Mouse (Mus musculus): ENCODE measurements at regions not wholly inside any gene's neighbourhood (a gene's known extent, or its start where the extent isn't known, plus 50 kb on each side); places are given as distances from the start of the nearest gene placed in this dataset.

GRCm38 (mm10) chr13:53825957-53826580, 229.4 kb downstream of the Drd1 start:
- 74% methylated on average over 8 of the region's 8 CpGs for WGBS
- no peaks in the 10 kb centered on the region for H3K27me3 ChIP-seq (replicated peaks)
- no peaks in the 10 kb centered on the region for H3K4me1 ChIP-seq (replicated peaks)
- no peak overlapping the region for H3K4me3 ChIP-seq (replicated peaks)
- no peak for ATAC-seq
- no peak overlapping the region for H3K4me2 ChIP-seq (replicated peaks)
- H3K9ac ChIP-seq, result no peak overlapping the region
- no peaks in the 10 kb centered on the region for H3K36me3 ChIP-seq
- H3K27ac ChIP-seq, result no peak overlapping the region
- H3K9me3 ChIP-seq, result no peaks in the 10 kb centered on the region

- no peak for ATAC-seq
- Histone ChIP-seq H3K9ac (no peak overlapping the region), H3K4me1 (replicated peaks) (no peaks in the 10 kb centered on the region), H3K36me3 (no peaks in the 10 kb centered on the region), H3K27me3 (replicated peaks) (no peaks in the 10 kb centered on the region), H3K4me2 (replicated peaks) (no peak overlapping the region), H3K4me3 (replicated peaks) (no peak overlapping the region), H3K27ac (no peak overlapping the region), H3K9me3 (no peaks in the 10 kb centered on the region)
- WGBS, result 86% methylated on average over 8 of the region's 8 CpGs
These were observed 233.4 kb downstream of the Drd1 start for GRCm38 (mm10) chr13:53822061-53822460.

DNA sequence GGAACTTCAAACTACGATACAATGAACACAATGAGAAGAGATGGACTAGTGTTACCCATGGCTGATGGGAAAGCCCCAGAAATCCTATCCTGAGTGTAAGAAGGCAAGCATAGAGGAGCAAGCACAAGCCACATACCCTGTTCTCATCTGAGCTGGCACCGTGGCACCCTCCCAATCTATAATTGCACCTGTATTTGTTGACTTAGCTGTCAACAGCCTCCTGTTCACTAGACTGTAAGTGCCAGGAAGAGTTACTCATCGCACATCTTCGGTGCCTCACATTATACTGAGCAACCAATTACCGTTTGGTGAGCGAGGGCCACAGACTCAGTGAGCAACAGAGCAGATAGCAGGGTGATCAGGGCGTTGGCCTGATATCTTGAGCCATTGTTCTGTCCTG, 239.9 kb downstream of the Drd1 start:
- H3K36me3 ChIP-seq, result no peaks in the 10 kb centered on the region

GRCm38 (mm10) chr13:53814088-53814487, 241.4 kb downstream of the Drd1 start:
- WGBS, result 68% methylated on average over 9 of the region's 9 CpGs
- no peak overlapping the region for H3K27ac ChIP-seq
- H3K36me3 ChIP-seq, result no peaks in the 10 kb centered on the region
- H3K27me3 ChIP-seq (replicated peaks), result no peaks in the 10 kb centered on the region
- no peaks in the 10 kb centered on the region for H3K4me1 ChIP-seq (replicated peaks)
- H3K4me2 ChIP-seq (replicated peaks), result no peak overlapping the region
- no peaks in the 10 kb centered on the region for H3K9me3 ChIP-seq
- no peak overlapping the region for H3K4me3 ChIP-seq (replicated peaks)
- H3K9ac ChIP-seq, result no peak overlapping the region
- no peak for ATAC-seq

More for the DNA sequence above, 239.9 kb downstream of the Drd1 start:
- Histone ChIP-seq H3K4me2 (replicated peaks) (no peak overlapping the region), H3K4me1 (replicated peaks) (no peaks in the 10 kb centered on the region), H3K27me3 (replicated peaks) (no peaks in the 10 kb centered on the region), H3K9ac (no peak overlapping the region), H3K9me3 (no peaks in the 10 kb centered on the region), H3K27ac (no peak overlapping the region), H3K4me3 (replicated peaks) (no peak overlapping the region)
- ATAC-seq, result no peak
- 83% methylated on average over 7 of the region's 7 CpGs for WGBS

- H3K9ac ChIP-seq, result no peak overlapping the region
- ATAC-seq, result no peak
These were observed 243.6 kb downstream of the Drd1 start for GRCm38 (mm10) chr13:53811862-53812261.

DNA sequence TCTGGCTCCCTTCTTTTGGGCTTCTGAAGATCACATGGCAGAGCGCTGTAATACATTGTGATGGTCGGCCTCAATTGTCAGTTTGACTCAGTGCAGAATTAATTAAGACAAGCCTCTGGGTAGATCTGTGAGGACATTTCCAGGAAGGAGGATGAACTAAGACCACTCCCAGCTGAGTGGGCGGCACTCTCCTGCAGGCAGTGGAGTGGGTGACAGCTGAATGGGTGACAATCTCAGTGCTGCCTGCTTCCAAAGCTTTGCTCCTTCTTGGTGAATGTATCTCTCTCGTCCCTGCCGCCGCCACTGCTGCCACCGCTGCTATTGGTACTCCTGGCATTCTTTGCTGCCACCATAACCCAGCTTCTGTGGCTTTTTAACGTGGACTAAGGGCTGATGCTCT, 244.4 kb downstream of the Drd1 start:
- ATAC-seq, result no peak
- Histone ChIP-seq H3K27ac (no peak overlapping the region), H3K4me2 (replicated peaks) (no peak overlapping the region), H3K9ac (no peak overlapping the region), H3K4me1 (replicated peaks) (peaks cover 5% of the 10 kb centered on the region; the same call in 1 of the 2 replicates), H3K27me3 (replicated peaks) (no peaks in the 10 kb centered on the region), H3K4me3 (replicated peaks) (no peak overlapping the region), H3K9me3 (no peaks in the 10 kb centered on the region), H3K36me3 (no peaks in the 10 kb centered on the region)
- 73% methylated on average over 8 of the region's 8 CpGs for WGBS

More at GRCm38 (mm10) chr13:53811862-53812261, 243.6 kb downstream of the Drd1 start:
- H3K36me3 ChIP-seq, result no peaks in the 10 kb centered on the region
- no peak overlapping the region for H3K4me2 ChIP-seq (replicated peaks)
- no peak overlapping the region for H3K4me3 ChIP-seq (replicated peaks)
- WGBS, result 31% methylated on average over 4 of the region's 4 CpGs
- H3K27ac ChIP-seq, result no peak overlapping the region
- H3K9me3 ChIP-seq, result no peaks in the 10 kb centered on the region
- peaks cover 5% of the 10 kb centered on the region; the same call in 1 of the 2 replicates for H3K4me1 ChIP-seq (replicated peaks)
- no peaks in the 10 kb centered on the region for H3K27me3 ChIP-seq (replicated peaks)

DNA sequence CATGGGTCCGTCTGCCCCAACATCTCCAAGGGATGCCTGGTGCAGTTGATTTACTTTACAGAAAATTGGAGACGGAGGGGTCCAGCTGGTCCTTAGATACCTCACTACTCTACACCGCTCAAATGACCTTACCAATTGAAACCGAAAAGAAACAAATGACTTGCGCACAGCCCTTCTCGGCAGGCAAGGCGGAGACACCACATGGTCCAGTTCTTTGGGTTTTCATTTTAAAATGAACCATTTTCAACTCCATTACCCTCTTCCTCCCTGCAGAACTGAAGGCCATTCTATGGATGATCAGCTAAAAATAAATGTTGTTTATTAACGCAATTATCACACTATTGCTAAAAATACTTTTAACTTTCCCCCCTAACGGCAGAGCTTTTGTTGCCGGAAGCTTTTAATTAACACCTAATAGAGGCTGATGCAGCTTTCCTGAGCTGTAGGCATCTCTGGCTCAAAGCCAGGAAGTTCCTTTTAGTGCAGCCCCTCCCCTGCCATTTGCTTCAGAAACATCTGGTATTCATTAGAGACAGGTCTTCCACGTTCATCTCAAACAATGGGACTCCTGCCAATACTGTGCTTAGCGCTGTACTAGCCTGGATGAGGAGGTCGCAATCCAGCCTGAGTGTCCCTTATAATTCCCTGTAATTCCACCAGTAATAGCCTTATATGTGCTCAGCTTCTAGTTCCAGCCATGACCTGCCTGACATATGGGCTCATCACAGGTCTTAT, 247.5 kb downstream of the Drd1 start:
- Histone ChIP-seq H3K4me2 (replicated peaks) (no peak overlapping the region), H3K4me3 (replicated peaks) (no peak overlapping the region), H3K27ac (no peak overlapping the region), H3K9me3 (no peaks in the 10 kb centered on the region), H3K27me3 (replicated peaks) (no peaks in the 10 kb centered on the region), H3K4me1 (replicated peaks) (peaks cover 5% of the 10 kb centered on the region; the same call in 1 of the 2 replicates), H3K36me3 (no peaks in the 10 kb centered on the region), H3K9ac (no peak overlapping the region)
- WGBS, result 50% methylated on average over 13 of the region's 13 CpGs
- no peak for ATAC-seq

- H3K27me3 ChIP-seq (replicated peaks), result no peaks in the 10 kb centered on the region
- no peaks in the 10 kb centered on the region for H3K9me3 ChIP-seq
- no peak overlapping the region for H3K27ac ChIP-seq
- H3K4me3 ChIP-seq (replicated peaks), result no peak overlapping the region
- 69% methylated on average over 4 of the region's 4 CpGs for WGBS
- H3K4me1 ChIP-seq (replicated peaks), result peaks cover 5% of the 10 kb centered on the region; the same call in 1 of the 2 replicates
- ATAC-seq, result no peak
- H3K9ac ChIP-seq, result no peak overlapping the region
- no peak overlapping the region for H3K4me2 ChIP-seq (replicated peaks)
- no peaks in the 10 kb centered on the region for H3K36me3 ChIP-seq
These were observed 249.6 kb downstream of the Drd1 start for GRCm38 (mm10) chr13:53805872-53806271.

GRCm38 (mm10) chr13:53800978-53801377, 254.5 kb downstream of the Drd1 start:
- Histone ChIP-seq H3K4me1 (replicated peaks) (no peaks in the 10 kb centered on the region), H3K9me3 (no peaks in the 10 kb centered on the region), H3K27me3 (replicated peaks) (no peaks in the 10 kb centered on the region), H3K9ac (no peak overlapping the region), H3K4me3 (replicated peaks) (no peak overlapping the region), H3K4me2 (replicated peaks) (no peak overlapping the region), H3K27ac (no peak overlapping the region), H3K36me3 (no peaks in the 10 kb centered on the region)
- 79% methylated on average over 5 of the region's 5 CpGs for WGBS
- no peak for ATAC-seq

DNA sequence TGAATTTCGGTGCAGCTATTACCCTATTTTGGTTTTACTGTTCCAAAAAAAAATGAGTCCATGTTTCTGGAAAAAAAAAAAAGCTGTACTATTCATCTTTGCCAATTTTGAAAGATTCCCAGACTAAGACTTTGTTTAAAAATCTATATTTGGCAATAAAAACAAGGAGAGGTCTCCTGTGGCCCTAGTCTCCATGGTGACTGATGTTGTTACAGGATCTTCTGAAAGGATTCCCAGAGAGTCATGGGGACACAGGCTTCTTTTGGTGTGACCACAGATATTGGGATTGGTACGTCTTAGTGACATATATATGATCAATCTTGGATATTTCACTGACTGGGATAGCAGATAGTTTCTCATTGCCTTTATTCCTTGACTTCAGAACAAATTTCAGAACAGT, 266.7 kb downstream of the Drd1 start:
- no peak for ATAC-seq
- Histone ChIP-seq H3K9me3 (no peaks in the 10 kb centered on the region), H3K36me3 (no peaks in the 10 kb centered on the region), H3K4me3 (replicated peaks) (no peak overlapping the region), H3K4me2 (replicated peaks) (no peak overlapping the region), H3K4me1 (replicated peaks) (no peaks in the 10 kb centered on the region), H3K27me3 (replicated peaks) (no peaks in the 10 kb centered on the region), H3K9ac (no peak overlapping the region), H3K27ac (no peak overlapping the region)
- WGBS, result 82% methylated on average over 2 of the region's 2 CpGs

- Histone ChIP-seq H3K27ac (no peak overlapping the region), H3K4me3 (replicated peaks) (no peak overlapping the region), H3K4me1 (replicated peaks) (no peaks in the 10 kb centered on the region), H3K4me2 (replicated peaks) (no peak overlapping the region), H3K36me3 (no peaks in the 10 kb centered on the region), H3K9me3 (no peaks in the 10 kb centered on the region), H3K27me3 (replicated peaks) (no peaks in the 10 kb centered on the region), H3K9ac (no peak overlapping the region)
- ATAC-seq, result no peak; the same call in 1 of the 2 replicates
- WGBS, result 14% methylated on average over 6 of the region's 6 CpGs
These were observed 272.0 kb downstream of the Drd1 start for GRCm38 (mm10) chr13:53783492-53783891.

DNA sequence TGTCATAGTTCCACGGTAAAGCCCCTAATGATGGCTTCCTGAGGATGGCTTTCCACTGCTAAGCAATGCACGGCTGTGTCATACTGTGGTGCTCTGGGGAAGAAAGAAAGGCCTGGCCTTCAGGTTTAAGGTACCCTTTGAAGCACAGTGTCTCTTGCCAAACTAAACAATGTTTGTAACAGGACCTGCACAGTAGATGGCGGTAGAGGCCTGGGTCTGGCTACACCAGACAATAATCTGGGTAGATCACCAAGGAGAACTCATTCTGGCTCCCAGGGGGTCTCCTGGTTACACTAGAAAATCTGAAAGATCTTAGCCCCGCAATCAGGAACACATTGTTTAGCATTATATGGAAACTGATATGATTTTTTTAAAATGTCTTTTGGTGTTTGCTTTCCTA, 276.4 kb downstream of the Drd1 start:
- no peak for ATAC-seq
- H3K27me3 ChIP-seq (replicated peaks), result no peaks in the 10 kb centered on the region
- no peaks in the 10 kb centered on the region for H3K9me3 ChIP-seq
- WGBS, result 56% methylated on average over 4 of the region's 4 CpGs
- no peaks in the 10 kb centered on the region for H3K36me3 ChIP-seq
- H3K27ac ChIP-seq, result no peak overlapping the region
- no peak overlapping the region for H3K9ac ChIP-seq
- H3K4me1 ChIP-seq (replicated peaks), result no peaks in the 10 kb centered on the region
- no peak overlapping the region for H3K4me2 ChIP-seq (replicated peaks)
- no peak overlapping the region for H3K4me3 ChIP-seq (replicated peaks)

- no peaks in the 10 kb centered on the region for H3K9me3 ChIP-seq
- H3K4me3 ChIP-seq (replicated peaks), result no peak overlapping the region
- no peak overlapping the region for H3K9ac ChIP-seq
- H3K36me3 ChIP-seq, result no peaks in the 10 kb centered on the region
- ATAC-seq, result no peak
- no peaks in the 10 kb centered on the region for H3K27me3 ChIP-seq (replicated peaks)
- WGBS, result 81% methylated on average over 11 of the region's 11 CpGs
- no peaks in the 10 kb centered on the region for H3K4me1 ChIP-seq (replicated peaks)
- no peak overlapping the region for H3K27ac ChIP-seq
- H3K4me2 ChIP-seq (replicated peaks), result no peak overlapping the region
These were observed 279.1 kb downstream of the Drd1 start for GRCm38 (mm10) chr13:53776421-53776820.
